Mouse (Mus musculus): ENCODE results near the gene Slc16a2.

DNA sequence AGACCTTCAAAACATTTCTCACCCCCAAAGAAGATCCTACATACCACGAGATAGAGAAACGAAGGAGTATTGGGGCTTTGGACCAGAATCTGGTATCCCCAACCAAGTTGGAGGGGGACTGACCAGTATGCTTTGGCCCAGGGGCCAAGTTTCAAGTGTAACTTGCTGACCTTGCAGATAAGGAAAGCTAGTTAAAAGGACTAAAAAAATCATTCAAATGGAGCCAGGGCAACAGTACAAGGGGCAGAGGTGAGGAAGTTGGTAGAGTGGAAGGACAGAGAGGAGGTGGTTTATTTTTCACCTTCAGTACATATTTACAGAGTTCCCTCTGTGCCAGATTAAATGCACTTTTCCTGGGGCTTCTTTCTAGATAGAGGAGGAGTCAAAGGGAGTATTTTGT is 7.1 kb upstream of the Slc16a2 start:
- TF ChIP-seq CTCF (IDR thresholded peaks at IDR 0.05; ENCODE audit: borderline replicate concordance, insufficient read depth, low read depth, low read length) (no peak), POLR2A (IDR thresholded peaks at IDR 0.05; ENCODE audit: borderline replicate concordance, insufficient read depth, low read length) (no peak)

Measured in cerebellum, adult 2 months (tissue).